Mouse (Mus musculus) liver, embryonic 13.5 days (tissue): ENCODE measurements around the gene Tufm. TPM values are rescaled to one million over a fixed set of nuclear protein-coding genes. Genes with fewer than 3 reads are reported as not detected.

Experiments
- ATAC-seq: fragments of 200-750 bp; cut with Nextera tagmentation; 2 replicates; pipeline ENCODE4 v1.8.0; 2017; ENCODE audit warnings: low read depth, mild to moderate bottlenecking, moderate number of reproducible peaks, moderate library complexity
- DNase-seq: peaks from one replicate; pipeline ENCODE4 v3.0.0; 2022
- H3K27ac ChIP-seq: fragments of 300-500 bp; sonication (generic); 2 replicates; pipeline ENCODE4 v1.5.1; 2015; ENCODE audit warnings: moderate library complexity, mild to moderate bottlenecking, inconsistent platforms
- H3K27me3 ChIP-seq: fragments of 300-500 bp; sonication (generic); 2 replicates; pipeline ENCODE4 v1.6.1; 2015; ENCODE audit warnings: mild to moderate bottlenecking, inconsistent platforms
- H3K36me3 ChIP-seq: fragments of 300-500 bp; sonication (generic); 2 replicates; pipeline ENCODE4 v1.6.1; 2015; ENCODE audit warnings: mild to moderate bottlenecking, inconsistent platforms
- H3K4me1 ChIP-seq: fragments of 300-500 bp; sonication (generic); replicated peaks from 2 replicates; pipeline ENCODE4 v1.6.1; 2015; ENCODE audit warnings: inconsistent platforms
- H3K4me2 ChIP-seq: fragments of 300-500 bp; sonication (generic); 2 replicates; pipeline ENCODE4 v1.6.1; 2015; ENCODE audit warnings: inconsistent platforms, mild to moderate bottlenecking, moderate library complexity
- H3K4me3 ChIP-seq: fragments of 300-500 bp; sonication (generic); replicated peaks from 2 replicates; pipeline ENCODE4 v1.5.1; 2015; ENCODE audit warnings: mild to moderate bottlenecking, inconsistent platforms
- H3K9ac ChIP-seq: fragments of 300-500 bp; sonication (generic); 2 replicates; pipeline ENCODE4 v1.6.1; 2015; ENCODE audit warnings: mild to moderate bottlenecking, inconsistent platforms
- H3K9me3 ChIP-seq: fragments of 300-500 bp; sonication (generic); replicated peaks from 2 replicates; pipeline ENCODE4 v1.6.1; 2016; ENCODE audit warnings: inconsistent platforms
- WGBS: fragments of 180-500 bp; shearing (Covaris S2); methylation state at CpG from one replicate; pipeline ENCODE4 v1.1.7; 2015; ENCODE audit not compliant: insufficient replicate concordance; 5-methylcytosine and 5-hydroxymethylcytosine counted together
- polyA plus RNA-seq: library from polyadenylated mRNA; unstranded; fragments of >200 nt; fragmentation: Nextera tagmentation; extraction: Ambion mirVana; gene quantifications from 2 replicates; pipeline ENCODE4 v1.2.1, GENCODE M21; 2015

Gene Tufm
- polyA plus RNA-seq, 1 experiment from 2014 or later, result 111 TPM

DNA sequence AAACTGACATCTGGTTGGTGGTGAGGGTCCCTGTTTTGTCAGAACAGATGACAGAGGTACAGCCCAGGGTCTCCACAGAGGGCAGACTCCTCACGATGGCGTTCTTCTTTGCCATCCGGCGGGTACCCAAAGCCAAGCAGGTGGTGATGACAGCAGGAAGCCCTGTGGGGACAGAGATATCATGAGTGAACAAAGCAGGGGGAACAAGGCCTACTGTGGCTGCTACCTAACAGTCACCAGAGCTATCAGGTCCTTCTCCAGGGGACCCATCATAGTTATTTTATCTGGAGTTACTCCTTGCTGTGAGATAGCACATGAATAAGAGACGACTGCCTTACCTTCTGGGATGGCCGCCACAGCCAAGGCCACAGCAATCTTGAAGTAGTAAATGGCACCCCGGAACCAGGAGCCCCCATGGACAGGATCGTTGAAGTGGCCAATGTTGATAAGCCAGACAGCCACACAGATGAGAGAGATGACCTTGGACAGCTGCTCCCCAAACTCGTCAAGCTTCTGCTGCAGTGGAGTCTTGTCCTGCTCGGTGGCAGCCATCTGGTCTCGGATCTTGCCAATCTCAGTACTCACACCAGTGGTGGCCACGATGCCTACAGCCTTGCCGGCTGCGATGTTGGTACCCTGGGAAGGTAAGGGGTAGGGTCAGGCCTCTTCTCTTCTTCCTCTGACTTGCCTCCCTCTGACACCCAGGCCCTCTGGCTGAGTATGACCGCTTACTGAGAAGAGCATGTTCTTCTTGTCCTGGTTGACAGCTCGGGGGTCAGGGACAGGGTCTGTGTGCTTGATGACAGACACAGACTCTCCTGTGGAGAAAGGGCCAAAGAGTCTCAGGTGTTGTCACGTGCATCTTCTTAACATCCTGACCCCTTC lies 30.5 kb upstream of the Tufm start:
- 43% methylated on average over 17 of the region's 17 CpGs for WGBS
- DNase-seq (no peak), ATAC-seq (no peak)
- Histone ChIP-seq H3K27ac (no peak overlapping the region), H3K9me3 (no peaks in the 10 kb centered on the region), H3K4me1 (peaks cover 4% of the 10 kb centered on the region; the same call in 1 of the 2 replicates), H3K4me3 (no peak overlapping the region), H3K9ac (no peak overlapping the region), H3K36me3 (no peaks in the 10 kb centered on the region), H3K27me3 (no peaks in the 10 kb centered on the region), H3K4me2 (no peak overlapping the region)

DNA sequence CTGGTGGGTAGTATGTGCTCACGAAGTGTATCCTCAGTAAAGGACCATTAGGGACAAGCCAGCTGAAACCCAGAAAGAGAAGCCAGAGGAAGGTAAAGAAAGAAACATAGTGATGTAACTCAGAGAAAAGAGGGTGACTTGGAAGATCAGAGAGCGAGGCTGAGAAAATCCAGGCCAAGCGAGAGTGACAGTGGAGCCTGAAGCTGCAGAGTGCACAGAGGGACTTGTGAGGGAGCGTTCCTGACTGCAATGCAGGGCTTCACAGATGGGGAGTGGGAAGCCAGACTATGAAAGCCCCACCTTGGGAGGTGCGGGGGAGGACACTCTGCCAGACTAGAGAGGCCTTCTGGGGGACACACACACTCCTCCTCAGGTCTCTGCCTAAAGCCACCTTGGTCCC lies 28.9 kb upstream of the Tufm start:
- no peaks in the 10 kb centered on the region for H3K9me3 ChIP-seq
- no peak overlapping the region for H3K9ac ChIP-seq
- 62% methylated on average over 5 of the region's 5 CpGs for WGBS
- H3K36me3 ChIP-seq, result no peaks in the 10 kb centered on the region
- no peak overlapping the region for H3K4me2 ChIP-seq
- no peak overlapping the region for H3K27ac ChIP-seq
- no peaks in the 10 kb centered on the region; the same call in 1 of the 2 replicates for H3K27me3 ChIP-seq
- no peak for DNase-seq
- no peak for ATAC-seq
- peaks cover 7% of the 10 kb centered on the region for H3K4me1 ChIP-seq
- H3K4me3 ChIP-seq, result no peak overlapping the region

DNA sequence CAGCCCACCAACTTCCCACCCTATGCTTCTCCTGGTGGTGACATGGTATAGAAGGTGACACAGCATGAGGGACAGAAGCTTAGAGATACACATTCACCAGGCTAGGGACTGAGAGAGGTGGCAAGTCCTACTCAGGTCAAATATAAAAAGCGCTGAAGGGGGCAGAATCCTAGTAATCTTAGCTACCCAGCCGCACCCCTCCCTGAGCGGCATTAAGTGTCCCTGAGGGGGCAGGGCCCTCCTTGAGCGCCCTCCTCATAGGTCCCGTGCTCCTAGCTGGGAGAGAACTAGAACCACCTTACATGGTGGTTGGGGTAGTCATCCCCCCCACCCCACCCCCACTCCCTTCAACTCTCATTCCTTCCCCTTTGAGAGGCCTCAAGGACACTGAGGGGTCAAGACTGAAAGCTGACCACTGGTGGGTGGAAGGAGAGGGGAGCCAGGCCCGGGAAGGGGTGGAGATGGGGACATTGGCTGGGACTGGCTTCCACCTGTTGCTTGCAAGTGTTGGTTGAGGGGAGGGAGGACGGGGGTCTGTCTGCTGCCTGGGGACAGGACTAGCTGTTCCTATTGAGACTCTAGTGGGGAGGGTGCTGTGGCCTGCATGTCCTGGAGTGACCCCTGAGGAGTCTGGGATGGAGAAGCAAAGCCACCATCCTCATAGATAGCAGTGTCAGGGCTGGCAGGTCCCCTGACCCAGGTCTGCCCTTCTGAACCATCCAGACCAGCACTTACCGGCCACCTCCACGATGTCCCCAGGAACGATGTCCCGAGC lies 28.1 kb upstream of the Tufm start:
- H3K9ac ChIP-seq, result no peak overlapping the region
- no peaks in the 10 kb centered on the region for H3K36me3 ChIP-seq
- H3K9me3 ChIP-seq, result no peaks in the 10 kb centered on the region
- no peak overlapping the region for H3K27ac ChIP-seq
- no peak for DNase-seq
- WGBS, result 70% methylated on average over 11 of the region's 11 CpGs
- peaks cover 15% of the 10 kb centered on the region for H3K4me1 ChIP-seq
- no peak overlapping the region for H3K4me2 ChIP-seq
- no peak for ATAC-seq
- no peaks in the 10 kb centered on the region; the same call in 1 of the 2 replicates for H3K27me3 ChIP-seq
- no peak overlapping the region for H3K4me3 ChIP-seq

DNA sequence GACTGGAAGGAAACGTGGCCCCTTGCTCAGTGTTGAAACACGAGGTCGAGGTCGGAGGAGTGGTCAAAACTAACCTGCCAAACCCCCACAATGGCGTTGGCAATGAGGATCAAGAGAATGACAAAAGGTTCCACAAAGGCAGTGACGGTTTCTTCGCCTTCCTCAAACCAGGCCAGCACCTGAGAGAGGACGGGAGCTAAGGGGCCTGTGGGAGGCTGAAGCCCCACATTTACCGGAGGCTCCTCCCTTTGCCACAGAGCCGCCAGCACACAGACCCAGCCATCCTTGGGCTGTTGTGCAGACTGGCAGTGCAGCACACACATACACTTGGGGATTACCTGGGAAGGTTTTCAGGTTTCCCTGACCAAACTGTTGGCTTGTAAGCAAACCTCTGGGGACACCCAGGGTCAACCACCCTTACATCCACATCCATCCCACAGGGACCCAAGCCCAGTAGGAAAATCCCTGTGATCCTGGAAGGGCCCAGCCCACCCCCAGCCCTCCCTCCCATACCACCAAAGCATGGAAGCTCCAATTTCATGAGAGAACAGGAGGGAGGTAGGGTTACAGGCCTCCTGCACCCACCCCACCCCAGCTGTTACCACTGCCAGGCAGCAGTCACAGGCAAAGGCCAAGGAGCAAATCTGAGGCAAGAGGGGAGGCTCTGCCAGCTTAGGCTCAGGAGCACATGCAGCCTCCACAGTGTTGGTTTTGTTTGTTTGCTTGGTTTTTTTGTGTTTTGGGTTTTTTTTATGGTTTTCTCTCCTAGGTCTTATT lies 26.4 kb upstream of the Tufm start:
- Histone ChIP-seq H3K27ac (no peak overlapping the region), H3K9ac (no peak overlapping the region), H3K4me1 (peaks cover 32% of the 10 kb centered on the region), H3K4me3 (no peak overlapping the region), H3K27me3 (no peaks in the 10 kb centered on the region; the same call in 1 of the 2 replicates), H3K4me2 (no peak overlapping the region), H3K36me3 (no peaks in the 10 kb centered on the region), H3K9me3 (no peaks in the 10 kb centered on the region)
- DNase-seq, result no peak
- ATAC-seq, result no peak
- WGBS, result 53% methylated on average over 10 of the region's 10 CpGs

DNA sequence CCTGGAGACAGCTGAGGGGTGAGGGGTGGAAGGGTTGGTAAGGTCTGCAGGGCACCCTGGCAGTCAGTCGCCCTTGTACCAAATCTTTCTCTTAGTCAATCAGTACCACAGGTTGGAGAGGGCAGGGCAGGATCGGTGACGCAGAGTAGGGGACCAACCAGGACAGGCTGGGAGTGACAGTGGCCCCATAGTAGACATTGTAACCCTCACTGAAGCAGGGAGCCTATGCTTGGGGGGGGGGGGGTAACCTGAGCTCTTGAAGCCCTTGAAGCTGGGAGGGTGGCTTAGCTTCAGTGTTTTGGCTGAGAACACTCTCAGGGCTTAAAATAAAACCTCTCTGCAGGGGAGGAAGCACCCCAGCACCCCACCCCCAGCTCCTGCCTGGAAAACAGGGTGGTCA lies 25.5 kb upstream of the Tufm start:
- Histone ChIP-seq H3K27ac (no peak overlapping the region), H3K36me3 (0 out of 2 replicates have a peak, but pooled peaks cover 5% of the 10 kb centered on the region)

DNA sequence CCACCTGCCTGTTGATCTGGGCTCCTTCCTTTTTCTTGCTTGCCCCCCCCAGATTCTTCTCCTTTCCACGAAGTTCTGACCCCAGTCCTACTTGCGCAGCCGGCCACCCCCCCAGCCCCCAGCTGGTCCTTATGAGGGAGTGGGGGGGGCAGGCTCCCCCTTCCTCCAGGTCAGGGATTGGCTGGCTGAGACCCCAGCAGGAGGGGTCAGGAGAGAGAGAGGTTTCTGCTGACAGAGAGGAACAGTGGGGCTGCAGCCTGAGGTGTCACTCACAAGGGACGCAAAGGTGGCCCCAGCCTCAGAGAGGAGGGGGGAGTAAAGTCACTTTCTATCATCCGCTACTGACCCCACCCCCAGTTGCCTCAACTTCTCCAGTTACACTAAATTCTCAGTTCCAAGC lies 24.2 kb upstream of the Tufm start, which contains the start of gene Atp2a1:
Atp2a1 (minus strand) TSS at position 105 of the 400 bp plus-strand sequence.
- WGBS, result 46% methylated on average over 5 of the region's 5 CpGs
- Histone ChIP-seq H3K9me3 (no peaks in the 10 kb centered on the region), H3K4me3 (no peak within 1 kb of the TSS), H3K9ac (no peak within 1 kb of the TSS), H3K36me3 (peaks cover 18% of the 10 kb centered on the region), H3K27me3 (no peaks in the 10 kb centered on the region; the same call in 1 of the 2 replicates), H3K4me1 (peaks cover 42% of the 10 kb centered on the region), H3K4me2 (no peak within 1 kb of the TSS), H3K27ac (peak within 1 kb of the TSS; percentile 13; the same call in 1 of the 2 replicates)
- ATAC-seq (no peak), DNase-seq (no peak)

More for the DNA sequence above, 25.5 kb upstream of the Tufm start:
- Histone ChIP-seq H3K27me3 (no peaks in the 10 kb centered on the region; the same call in 1 of the 2 replicates), H3K4me2 (no peak overlapping the region), H3K4me3 (no peak overlapping the region), H3K9ac (no peak overlapping the region), H3K4me1 (peaks cover 39% of the 10 kb centered on the region), H3K9me3 (no peaks in the 10 kb centered on the region)
- DNase-seq (no peak), ATAC-seq (no peak)
- WGBS, result 65% methylated on average over 3 of the region's 3 CpGs

DNA sequence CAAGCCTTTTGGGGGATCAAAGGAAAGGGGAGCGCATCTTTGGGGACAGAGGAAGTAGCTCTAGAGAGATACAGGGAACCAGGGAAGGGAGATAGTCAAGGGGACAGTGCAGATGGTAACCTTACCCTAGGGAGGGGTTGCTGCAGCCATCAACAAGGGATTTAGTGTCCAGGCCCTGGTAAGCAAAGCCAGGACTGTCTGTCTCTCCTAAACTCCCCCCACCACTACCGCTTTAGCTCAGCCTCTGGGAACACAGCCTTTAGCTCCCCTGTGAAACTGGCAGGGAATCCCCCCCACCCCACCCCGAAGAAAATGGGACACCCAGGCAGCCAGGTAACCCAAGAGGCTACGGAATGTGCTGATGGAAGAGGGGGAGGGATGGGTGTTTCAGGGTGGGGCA lies 23.6 kb upstream of the Tufm start:
- H3K27me3 ChIP-seq, result no peaks in the 10 kb centered on the region; the same call in 1 of the 2 replicates
- DNase-seq (no peak), ATAC-seq (no peak)
- H3K36me3 ChIP-seq, result peaks cover 23% of the 10 kb centered on the region
- H3K9me3 ChIP-seq, result no peaks in the 10 kb centered on the region
- WGBS, result 56% methylated on average over 4 of the region's 4 CpGs
- H3K4me2 ChIP-seq, result no peak overlapping the region
- H3K9ac ChIP-seq, result no peak overlapping the region
- H3K27ac ChIP-seq, result no peak overlapping the region
- peaks cover 42% of the 10 kb centered on the region for H3K4me1 ChIP-seq
- H3K4me3 ChIP-seq, result no peak overlapping the region

DNA sequence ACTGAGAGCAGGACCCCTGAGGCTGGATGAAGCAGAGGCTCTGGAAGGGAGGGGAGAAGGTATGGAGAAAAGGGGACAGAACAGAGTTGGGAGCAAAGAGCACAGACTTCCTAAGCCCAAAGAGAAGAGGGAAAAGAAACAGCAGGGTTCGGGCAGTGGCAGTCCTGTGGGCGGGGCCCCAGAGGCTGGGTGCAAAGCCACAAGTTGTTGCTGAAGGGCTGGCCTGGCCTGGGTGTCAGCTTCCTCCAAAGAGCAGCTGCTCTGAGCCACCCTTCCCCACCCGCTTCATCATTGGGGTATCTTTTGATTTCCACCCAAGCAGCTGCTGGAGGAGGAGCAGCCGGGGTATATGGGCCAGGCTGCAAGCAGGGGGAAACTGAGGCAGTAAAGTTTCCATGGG lies 23.0 kb upstream of the Tufm start:
- no peaks in the 10 kb centered on the region for H3K9me3 ChIP-seq
- 26% methylated on average over 4 of the region's 4 CpGs for WGBS
- H3K9ac ChIP-seq, result no peak overlapping the region
- H3K4me2 ChIP-seq, result no peak overlapping the region
- ATAC-seq (no peak), DNase-seq (no peak)
- peak overlapping the region; percentile 13; the same call in 1 of the 2 replicates for H3K27ac ChIP-seq
- H3K4me1 ChIP-seq, result peaks cover 42% of the 10 kb centered on the region
- peaks cover 29% of the 10 kb centered on the region for H3K36me3 ChIP-seq
- H3K27me3 ChIP-seq, result no peaks in the 10 kb centered on the region; the same call in 1 of the 2 replicates
- no peak overlapping the region for H3K4me3 ChIP-seq

DNA sequence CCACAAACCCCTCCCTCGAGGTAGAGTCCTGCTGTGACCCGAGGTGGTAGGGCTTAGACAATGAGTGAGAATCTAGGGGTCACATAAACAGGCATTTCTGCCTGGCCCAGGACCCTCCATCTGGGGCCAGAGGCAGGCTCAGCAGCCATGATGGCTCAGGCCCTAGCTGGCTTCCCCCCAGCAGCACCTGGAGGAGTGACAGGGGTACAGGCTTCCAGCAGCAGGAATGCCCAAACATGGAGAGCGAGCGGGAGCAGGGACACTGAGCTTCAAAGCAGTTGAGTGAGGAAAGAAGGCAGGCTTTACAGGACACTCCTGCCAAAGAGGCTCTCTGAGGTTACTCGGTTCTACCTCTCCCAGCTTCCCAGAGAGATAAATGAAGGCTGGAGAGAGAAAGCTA lies 22.3 kb upstream of the Tufm start:
- H3K4me3 ChIP-seq, result no peak overlapping the region
- H3K9me3 ChIP-seq, result no peaks in the 10 kb centered on the region
- H3K4me2 ChIP-seq, result no peak overlapping the region
- H3K27ac ChIP-seq, result no peak overlapping the region
- H3K36me3 ChIP-seq, result peaks cover 36% of the 10 kb centered on the region
- H3K4me1 ChIP-seq, result peaks cover 42% of the 10 kb centered on the region
- 59% methylated on average over 5 of the region's 5 CpGs for WGBS
- DNase-seq (no peak), ATAC-seq (no peak)
- no peaks in the 10 kb centered on the region; the same call in 1 of the 2 replicates for H3K27me3 ChIP-seq
- no peak overlapping the region for H3K9ac ChIP-seq

DNA sequence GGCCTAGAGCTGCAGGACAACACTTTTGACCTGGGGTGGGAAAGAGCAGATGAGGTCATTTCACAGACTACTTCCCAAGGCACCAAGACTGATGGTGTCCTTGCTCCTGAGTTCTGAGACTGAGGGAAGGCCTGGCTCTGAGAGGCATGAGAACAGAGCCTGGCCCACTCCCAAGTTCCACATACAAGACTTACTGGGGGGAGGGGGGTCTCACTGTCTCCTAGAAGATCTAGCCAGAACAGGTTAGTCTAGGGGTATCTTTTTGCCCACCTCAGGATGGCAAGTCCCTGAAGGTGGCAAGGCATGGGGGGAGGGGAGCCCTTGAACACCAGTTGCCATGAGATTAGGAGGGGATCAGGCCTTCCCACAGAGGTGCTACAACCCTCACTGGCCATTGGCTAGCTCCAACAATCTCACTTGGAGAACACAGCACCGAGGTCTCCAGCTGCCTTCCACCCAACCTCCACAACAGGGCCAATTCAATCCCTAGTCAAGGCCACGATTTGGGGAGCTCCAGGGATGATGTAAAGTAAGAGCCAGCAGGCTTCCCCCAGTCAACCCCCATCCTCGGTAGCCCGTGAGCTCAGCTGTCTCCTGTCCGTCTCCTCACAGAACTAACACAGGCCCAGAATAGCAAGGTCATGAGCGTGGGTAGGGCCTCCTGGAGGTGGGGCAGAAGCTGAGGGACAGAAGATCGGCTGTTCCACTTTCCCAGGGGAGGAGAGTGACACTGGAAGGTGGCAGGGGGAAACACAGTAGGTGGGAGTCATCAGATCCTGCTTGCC lies 21.7 kb upstream of the Tufm start:
- DNase-seq (no peak), ATAC-seq (no peak)
- H3K27ac ChIP-seq, result peak overlapping the region; percentile 47; the same call in 1 of the 2 replicates
- H3K4me3 ChIP-seq, result no peak overlapping the region
- no peak overlapping the region for H3K9ac ChIP-seq
- no peaks in the 10 kb centered on the region for H3K9me3 ChIP-seq
- peaks cover 42% of the 10 kb centered on the region for H3K4me1 ChIP-seq
- peaks cover 42% of the 10 kb centered on the region for H3K36me3 ChIP-seq
- H3K4me2 ChIP-seq, result no peak overlapping the region
- H3K27me3 ChIP-seq, result no peaks in the 10 kb centered on the region; the same call in 1 of the 2 replicates
- WGBS, result 23% methylated on average over 7 of the region's 7 CpGs
